Mouse (Mus musculus) megakaryocyte, embryonic 14.5 days (primary cell): Measurements from ENCODE around the gene Ppp1r8.

Experiments
- FLI1 ChIP-seq: IDR thresholded peaks from 2 replicates; pipeline ENCODE4 v1.6.1; 2012; ENCODE audit warnings: low read length, inconsistent platforms, mixed read lengths
- GATA1 ChIP-seq: IDR thresholded peaks from 3 replicates; pipeline ENCODE4 v1.6.1; 2012; ENCODE audit warnings: mixed read lengths, low read length, inconsistent platforms, borderline replicate concordance

DNA sequence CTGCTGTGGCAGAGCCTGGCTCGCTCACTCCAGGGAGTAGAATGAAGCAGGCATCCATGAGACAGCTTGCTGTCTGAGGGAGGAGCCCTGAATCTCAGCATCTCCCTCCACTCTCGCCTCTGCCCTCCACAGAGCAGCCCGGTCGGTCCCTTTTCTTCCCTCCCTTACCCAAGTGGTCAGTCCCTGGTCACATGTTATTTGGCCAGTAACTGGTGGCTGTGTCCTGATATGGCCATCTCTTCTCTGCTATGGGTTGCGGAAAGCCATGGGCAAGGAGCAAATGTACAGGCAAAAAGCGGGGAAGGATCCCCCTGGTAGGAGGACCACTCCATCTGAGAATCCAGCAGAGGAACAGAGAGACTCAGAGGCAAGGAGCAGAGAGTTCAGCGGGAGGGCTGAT, 47.8 kb downstream of the Ppp1r8 start:
- TF ChIP-seq GATA1 (no peak), FLI1 (no peak)
